Mouse (Mus musculus) ovary, postnatal 10 days (tissue): ENCODE results near the gene Tmem178b.

Experiments
- DNase-seq: peaks from one replicate; pipeline ENCODE4 v3.0.0; 2022; ENCODE audit warnings: low spot score

The Tmem178b gene

DNA sequence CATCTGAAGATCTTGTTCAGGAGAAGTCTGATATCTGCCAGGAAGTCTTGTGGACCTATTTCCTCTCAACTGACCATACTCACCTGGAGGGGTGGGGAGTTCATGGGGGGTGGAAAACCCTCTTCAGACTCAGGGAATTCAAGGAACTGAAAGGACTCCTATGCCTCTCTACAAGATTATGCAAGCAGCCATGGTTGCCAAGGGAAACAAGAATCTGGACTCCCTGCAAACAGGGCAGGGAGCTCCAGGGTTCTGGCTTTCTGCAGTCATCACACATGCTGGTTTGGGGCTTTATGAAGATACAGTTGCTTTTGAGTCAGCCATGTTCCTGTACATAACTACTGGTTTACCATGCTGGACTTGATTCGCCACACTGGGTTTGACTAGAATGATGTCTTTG is 390.6 kb downstream of the Tmem178b start:
- no peak for DNase-seq

DNA sequence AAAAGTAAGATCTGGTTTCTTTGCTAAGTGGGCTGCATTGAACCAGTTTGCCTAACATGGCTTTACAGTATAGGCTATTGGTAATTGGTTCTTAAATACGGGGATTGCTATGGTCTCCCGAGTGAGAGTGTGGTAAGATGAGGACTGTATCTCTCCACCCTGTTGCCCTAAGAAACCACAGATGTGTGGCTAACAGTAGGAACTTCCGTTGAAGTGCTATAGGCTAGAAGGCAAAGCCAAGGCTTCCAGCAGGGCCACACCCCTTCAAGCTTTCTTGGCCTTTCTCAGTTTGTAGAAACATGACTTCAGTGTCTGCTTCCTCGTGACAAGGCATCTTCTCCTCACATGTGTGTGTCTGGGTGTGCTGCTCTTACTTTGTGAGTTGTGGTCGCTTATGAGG is 427.6 kb downstream of the Tmem178b start:
- DNase-seq, result no peak

GRCm38 (mm10) chr6:40303379-40303778 is 430.3 kb downstream of the Tmem178b start:
- no peak for DNase-seq
